Mouse (Mus musculus) cerebellum, postnatal 4 days (tissue): ENCODE measurements at regions not wholly inside any gene's neighbourhood (a gene's known extent, or its start where the extent isn't known, plus 50 kb on each side); places are given as distances from the start of the nearest gene placed in this dataset.

Experiments
- DNase-seq, 2 experiments: peaks; one replicate each; pipeline ENCODE4 v3.0.0; 2022; ENCODE audit warnings: low spot score in 2 of 2, mixed read lengths in 1 of 2

- DNase-seq: no peak
Observed at GRCm38 (mm10) chr7:71873817-71874216, 432.6 kb downstream of the Mctp2 start.

- DNase-seq: no peak
Observed at GRCm38 (mm10) chr7:71872912-71873311, 433.5 kb downstream of the Mctp2 start.

DNA sequence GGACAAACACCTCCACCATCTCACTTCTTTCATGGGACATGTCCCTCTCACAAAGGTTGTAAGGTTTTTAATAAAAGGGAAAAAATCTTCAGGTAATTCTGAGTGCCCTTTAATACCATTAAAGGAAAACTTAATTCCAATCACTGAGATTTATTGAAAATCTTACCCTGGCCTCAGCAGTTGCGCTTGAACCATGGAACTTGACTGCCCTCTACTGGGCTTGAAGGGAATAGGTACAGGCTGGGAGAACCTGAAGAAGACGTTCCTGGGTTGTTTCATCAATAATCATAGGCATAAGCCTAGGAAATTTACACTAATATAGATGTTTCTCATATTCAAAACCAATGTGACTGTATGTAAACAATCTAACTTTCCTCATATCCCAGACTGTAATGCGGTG is 439.3 kb downstream of the Mctp2 start:
- peak; percentile 38 to 55 for DNase-seq

GRCm38 (mm10) chr7:71865371-71866166 is 440.8 kb downstream of the Mctp2 start:
- DNase-seq: no peak

DNA sequence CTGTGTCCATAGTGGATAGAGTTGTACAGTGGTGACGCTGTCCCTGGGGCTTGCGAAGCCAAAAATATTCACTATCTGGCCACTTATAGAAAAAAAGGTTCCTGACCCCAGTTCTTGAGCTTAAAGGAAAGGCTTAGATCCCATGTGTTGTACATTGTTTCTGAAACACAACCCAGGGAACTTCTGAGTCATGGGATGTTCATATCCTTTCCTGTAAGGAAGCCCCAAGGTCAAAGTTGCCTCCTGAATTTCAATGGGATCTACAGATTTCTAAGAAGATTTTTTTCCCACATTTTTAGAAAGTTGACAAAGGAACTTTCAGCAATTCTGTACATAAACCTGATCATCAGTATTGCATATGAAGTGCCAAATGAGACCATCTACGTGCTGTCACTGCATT is 453.5 kb downstream of the Mctp2 start:
- DNase-seq: no peak

- DNase-seq: no peak
Observed at GRCm38 (mm10) chr7:71849174-71849573, 457.2 kb downstream of the Mctp2 start.

GRCm38 (mm10) chr7:71837845-71838244 is 468.6 kb downstream of the Mctp2 start:
- DNase-seq: no peak

GRCm38 (mm10) chr7:71831790-71832525 is 474.4 kb downstream of the Mctp2 start:
- DNase-seq: no peak

DNA sequence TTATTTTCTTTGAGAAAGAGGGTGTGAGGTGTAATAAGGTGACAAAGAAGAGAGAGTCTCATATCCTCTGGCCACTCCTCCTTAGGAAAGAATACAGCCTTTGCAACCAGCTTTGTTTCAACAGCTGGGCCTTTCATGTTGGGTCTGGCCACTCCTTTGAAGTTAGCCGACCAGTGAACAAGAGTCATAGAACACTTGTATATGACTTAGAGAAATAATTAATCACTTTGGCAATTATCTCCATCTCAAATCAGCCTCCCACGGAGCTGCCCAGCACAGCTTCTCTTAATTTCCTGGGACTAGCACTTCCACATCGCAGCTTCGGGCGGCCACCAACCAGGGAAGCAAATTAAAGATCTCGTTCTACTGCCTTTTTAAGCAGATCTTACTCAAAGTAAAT is 476.8 kb downstream of the Mctp2 start:
- no peak for DNase-seq

- no peak for DNase-seq
Observed at GRCm38 (mm10) chr7:71816138-71816537, 464.9 kb upstream of the Gm10295 start.

DNA sequence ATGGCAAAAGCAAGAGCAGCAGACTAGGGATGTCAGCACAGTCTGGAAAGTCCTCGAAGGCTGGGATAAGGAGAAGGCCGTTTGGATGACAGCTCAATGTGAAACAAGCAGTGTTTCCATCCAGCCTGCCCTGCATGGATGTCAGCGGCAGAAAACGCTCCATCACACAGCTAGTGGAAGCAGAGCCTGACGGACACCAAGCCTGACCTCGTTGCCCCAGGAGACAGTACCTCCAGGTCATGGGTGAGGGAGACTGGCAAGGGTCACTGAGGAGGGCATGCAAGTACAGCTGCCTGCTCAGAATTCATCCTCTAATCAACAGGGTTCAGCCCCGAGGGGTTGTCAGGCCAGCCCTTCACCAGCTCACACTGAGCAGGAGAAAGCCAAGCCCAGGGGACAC is 442.9 kb upstream of the Gm10295 start:
- no peak for DNase-seq

- no peak for DNase-seq
Observed at GRCm38 (mm10) chr7:71788401-71788800, 437.1 kb upstream of the Gm10295 start.

GRCm38 (mm10) chr7:71782496-71782895 is 431.2 kb upstream of the Gm10295 start:
- DNase-seq: no peak

DNA sequence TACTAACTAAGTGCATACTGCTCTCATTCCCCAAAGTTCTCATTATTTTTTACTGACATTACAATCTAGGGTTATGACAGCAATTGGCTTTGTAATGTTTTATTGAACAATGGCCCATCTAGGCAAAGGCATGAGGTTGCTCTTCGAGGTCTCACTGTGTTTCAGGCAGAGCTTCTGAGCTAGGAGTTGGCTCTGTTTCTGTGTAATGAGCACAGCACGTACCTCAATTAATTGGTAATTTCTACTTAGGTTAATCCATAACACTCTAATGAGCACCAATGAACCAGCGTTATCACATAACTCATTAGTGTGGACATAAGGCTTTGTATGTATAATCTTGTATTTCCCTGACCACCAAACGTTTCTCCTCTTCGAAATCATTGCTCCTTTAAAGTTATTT is 398.6 kb upstream of the Gm10295 start:
- no peak for DNase-seq

GRCm38 (mm10) chr7:71746118-71746897 is 395.0 kb upstream of the Gm10295 start:
- no peak for DNase-seq

DNA sequence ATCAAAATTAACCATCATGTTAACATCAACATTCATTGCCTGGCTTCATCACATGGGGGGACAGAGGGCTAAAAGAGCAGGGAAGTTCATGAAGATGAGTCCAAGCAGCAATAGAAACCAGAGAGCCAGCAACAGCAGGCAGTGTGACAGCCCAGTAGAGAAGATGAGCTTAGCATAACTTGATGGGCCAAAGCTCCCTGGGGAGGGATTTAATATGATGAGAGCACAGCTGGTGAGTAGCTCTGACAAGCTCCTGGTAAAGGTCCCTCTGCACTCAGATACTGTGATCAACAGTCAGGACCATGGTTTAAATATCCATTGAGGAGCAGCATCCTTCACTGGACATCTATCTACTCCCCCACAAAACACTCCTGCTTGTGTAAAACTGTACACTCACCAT is 377.2 kb upstream of the Gm10295 start:
- DNase-seq: peak in 1 of 2 experiments; percentile 13

GRCm38 (mm10) chr7:71708209-71708608 is 356.9 kb upstream of the Gm10295 start:
- no peak for DNase-seq

DNA sequence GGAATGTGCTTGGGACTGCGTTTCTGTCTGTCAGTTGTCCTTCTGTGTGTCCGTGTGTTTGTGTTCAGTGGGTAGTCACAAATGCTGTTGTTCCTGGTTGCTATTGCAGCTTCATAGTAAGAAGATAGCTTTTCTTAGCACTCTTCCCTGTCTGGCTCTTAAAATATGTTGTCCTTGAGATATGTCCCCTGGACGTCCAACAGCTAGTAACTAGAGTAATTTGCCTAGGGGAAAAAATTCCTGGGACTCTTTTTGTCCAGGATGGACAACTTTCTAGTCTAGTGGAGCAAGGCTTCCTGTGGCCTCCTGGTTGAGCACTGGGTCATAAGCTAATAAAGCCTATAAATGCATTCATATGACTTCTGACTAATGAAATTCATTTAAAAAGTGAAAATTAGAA is 354.9 kb upstream of the Gm10295 start:
- no peak for DNase-seq

DNA sequence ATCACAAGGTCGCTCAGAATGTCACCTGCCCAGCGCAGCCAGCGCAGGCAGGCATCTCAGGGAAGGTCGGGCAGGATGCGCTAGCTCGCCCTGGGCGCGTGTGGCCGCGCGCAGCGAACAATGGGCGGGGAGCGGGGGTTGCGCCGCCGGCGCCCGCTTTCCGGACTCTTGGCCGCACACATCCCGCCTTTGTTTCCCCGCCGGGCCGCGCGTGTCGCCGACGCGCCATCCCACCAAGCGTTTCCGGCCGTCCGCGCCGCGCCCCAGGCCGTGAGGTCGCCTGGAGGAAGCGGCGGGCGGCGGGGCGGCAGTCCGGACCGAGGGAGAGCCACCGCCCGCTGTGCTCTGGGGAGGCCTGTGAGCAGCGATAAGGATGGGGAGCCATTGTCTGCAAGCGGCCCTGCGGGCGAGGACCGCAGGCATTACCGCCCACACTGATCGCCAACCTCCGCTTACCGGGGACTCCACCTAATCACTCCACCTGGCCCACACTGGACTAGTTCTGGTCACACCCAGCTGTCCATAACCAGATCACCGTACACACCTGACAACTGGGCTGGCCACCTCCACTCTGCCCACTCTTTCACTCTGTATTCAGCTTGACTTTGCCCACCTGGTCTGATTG is 354.3 kb upstream of the Gm10295 start:
- DNase-seq: peak; percentile 20 to 52

DNA sequence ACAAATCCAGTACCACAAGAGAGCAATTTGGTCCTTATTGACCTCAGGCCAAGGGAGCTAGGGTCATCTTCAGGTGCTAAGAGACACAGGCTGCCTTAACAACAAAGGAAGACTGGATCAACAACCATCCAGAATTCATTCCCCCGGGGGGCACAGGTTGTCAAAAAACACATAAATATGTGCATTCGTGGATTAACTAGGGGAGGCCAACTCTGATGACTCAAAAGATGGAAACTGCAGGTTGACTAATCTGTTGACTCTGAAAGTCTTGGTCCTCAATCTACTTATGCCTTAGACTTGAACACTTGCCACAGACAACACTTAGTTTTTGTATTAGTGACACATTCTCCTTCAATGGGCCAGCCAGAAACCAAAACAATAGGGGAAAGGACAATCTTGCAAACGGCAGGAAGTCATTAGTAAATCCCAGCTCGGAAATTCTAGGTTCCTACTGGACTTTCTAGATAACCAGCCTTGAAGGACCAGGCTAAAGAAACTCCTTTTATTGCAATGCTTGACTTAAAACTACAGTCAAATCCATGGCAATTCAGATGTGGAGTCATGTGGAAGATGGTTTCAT is 353.5 kb upstream of the Gm10295 start:
- no peak for DNase-seq
